Comparison of ENCODE assay signal across 19 mouse cellular contexts in genomic region chr17:8648310-8648709, GRCm38 (mm10).
DNase-seq lines count a peak whose midpoint lies in the region; ATAC-seq lines count a peak whose summit lies in the region.
"Had no signal": no experiment of that assay in that cellular context is flagged by ENCODE, and none has a peak within 500 bp of the region (broad histone marks: within the 10 kb centered on the region; RNA-seq: fewer than 3 reads in every experiment).

No protein-coding gene starts in this region.

- H3K27me3 ChIP-seq in heart, embryonic 11.5 days (ENCODE audit: control insufficient read depth, insufficient read depth, low read length) = no peaks in the 10 kb centered on the region
- H3K27me3 ChIP-seq in kidney, embryonic 16.5 days (ENCODE audit: insufficient read depth, low read length) = no peaks in the 10 kb centered on the region
- H3K27me3 ChIP-seq: embryonic facial prominence, embryonic 12.5 days; heart, embryonic 12.5 days; limb, embryonic 12.5 days had no signal

- ATAC-seq in heart, embryonic 11.5 days (replicated peaks; ENCODE audit: insufficient number of reproducible peaks, low FRiP score, low TSS enrichment) = no peak
- no peak for ATAC-seq in kidney, embryonic 16.5 days (ENCODE audit: low FRiP score, low TSS enrichment)
- ATAC-seq: CD4-positive, CD25-positive, alpha-beta regulatory T cell, adult 4 months had no signal

- no peaks in the 10 kb centered on the region for H3K9me3 ChIP-seq in heart, embryonic 11.5 days (replicated peaks; ENCODE audit: control insufficient read depth, low read length)
- H3K9me3 ChIP-seq in kidney, embryonic 16.5 days (ENCODE audit: low read length) = no peaks in the 10 kb centered on the region
- H3K9me3 ChIP-seq: embryonic facial prominence, embryonic 12.5 days; limb, embryonic 12.5 days had no signal

- no peak overlapping the region for H3K4me3 ChIP-seq in heart, embryonic 11.5 days (ENCODE audit: low read depth, low read length)
- no peak overlapping the region for H3K4me3 ChIP-seq in kidney, embryonic 16.5 days (ENCODE audit: low read length)
- H3K4me3 ChIP-seq: embryonic facial prominence, embryonic 12.5 days; heart, embryonic 12.5 days; limb, embryonic 12.5 days had no signal

- H3K27ac ChIP-seq in heart, embryonic 11.5 days (ENCODE audit: low read depth, low read length) = no peak overlapping the region
- no peak overlapping the region for H3K27ac ChIP-seq in kidney, embryonic 16.5 days (ENCODE audit: low read length)
- H3K27ac ChIP-seq: embryonic facial prominence, embryonic 12.5 days; limb, embryonic 12.5 days; liver, embryonic 14.5 days had no signal

- 76% methylated on average over 3 of the region's 3 CpGs for WGBS in heart, embryonic 11.5 days (ENCODE audit: insufficient replicate concordance)
- WGBS in kidney, embryonic 16.5 days = 47% methylated on average over 3 of the region's 3 CpGs

- peak; percentile 19 to 36 for DNase-seq in frontal cortex, postnatal 36 days (ENCODE audit: low spot score in 2 of 2)
- no peak for DNase-seq in frontal cortex, postnatal 25 days (ENCODE audit: low spot score in 2 of 2)
- DNase-seq in right cerebral cortex, adult 18-20 months = peak; percentile 51
- no peak for DNase-seq in right cerebral cortex, postnatal 36 days (ENCODE audit: low spot score in 2 of 2)
- DNase-seq in adrenal gland, postnatal 10 days = peak; percentile 89
- DNase-seq: cerebellum, adult 11 months; gastrocnemius, postnatal 36 days; heart, postnatal 36 days; kidney, adult 11 months; kidney, postnatal 14 days; lung, postnatal 14 days had no signal

- no peak overlapping the region for H3K4me2 ChIP-seq in heart, embryonic 11.5 days
- H3K4me2 ChIP-seq in kidney, embryonic 16.5 days (replicated peaks; ENCODE audit: low read depth, low read length) = no peak overlapping the region
- H3K4me2 ChIP-seq: embryonic facial prominence, embryonic 12.5 days; heart, embryonic 12.5 days; limb, embryonic 12.5 days had no signal

- H3K4me1 ChIP-seq in heart, embryonic 11.5 days (ENCODE audit: control insufficient read depth, insufficient read depth, low read length) = no peaks in the 10 kb centered on the region
- no peaks in the 10 kb centered on the region for H3K4me1 ChIP-seq in kidney, embryonic 16.5 days (ENCODE audit: insufficient read depth, low read length)
- H3K4me1 ChIP-seq: embryonic facial prominence, embryonic 12.5 days; heart, embryonic 12.5 days; limb, embryonic 12.5 days had no signal

- H3K9ac ChIP-seq in heart, embryonic 11.5 days (ENCODE audit: low read depth, low read length) = no peak overlapping the region
- H3K9ac ChIP-seq in kidney, embryonic 16.5 days (replicated peaks; ENCODE audit: low read length) = no peak overlapping the region
- H3K9ac ChIP-seq: embryonic facial prominence, embryonic 12.5 days; heart, embryonic 12.5 days; limb, embryonic 12.5 days; liver, embryonic 14.5 days had no signal

- no peaks in the 10 kb centered on the region for H3K36me3 ChIP-seq in heart, embryonic 11.5 days (ENCODE audit: control insufficient read depth, insufficient read depth, low read length)
- no peaks in the 10 kb centered on the region for H3K36me3 ChIP-seq in kidney, embryonic 16.5 days (ENCODE audit: insufficient read depth, low read length)
- H3K36me3 ChIP-seq: embryonic facial prominence, embryonic 12.5 days; G1E; heart, embryonic 12.5 days; limb, embryonic 12.5 days had no signal

Comparison
In these comparisons a context has a peak if more than half of its experiments do, and no peak if none do; other contexts are left out.
1. DNase-seq: peak in frontal cortex, postnatal 36 days (2 of 2), right cerebral cortex, adult 18-20 months (single experiment) and adrenal gland, postnatal 10 days (single experiment); none in frontal cortex, postnatal 25 days (0 of 2) and right cerebral cortex, postnatal 36 days (0 of 2).